In the genomic region with DNA sequence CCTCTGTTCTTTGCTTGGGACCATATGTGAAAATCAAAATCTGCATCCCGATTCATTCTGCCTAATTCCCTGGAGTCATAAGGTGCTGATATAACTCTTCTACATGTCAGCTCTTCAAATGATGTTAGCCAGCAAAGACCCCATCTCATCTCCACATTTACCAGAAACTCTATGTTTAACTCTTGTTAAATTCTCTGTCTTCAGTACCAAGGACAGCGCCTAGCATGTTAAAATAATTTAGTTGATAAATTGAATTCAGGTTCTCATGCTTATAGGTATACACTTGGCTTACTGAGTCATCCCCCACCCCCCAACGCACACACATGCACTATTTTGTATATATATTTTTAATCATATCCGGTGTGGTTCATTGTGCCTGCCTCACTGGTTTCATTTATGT, we compare ENCODE assay signal across 22 mouse cellular contexts.
DNase-seq lines count a peak whose midpoint lies in the region; ATAC-seq and TF ChIP-seq lines count a peak whose summit lies in the region.
"Had no signal": no experiment of that assay in that cellular context is flagged by ENCODE, and none has a peak within 500 bp of the region (broad histone marks: within the 10 kb centered on the region; RNA-seq: fewer than 3 reads in every experiment).

No protein-coding gene starts in this region.

- no peak for TF ChIP-seq CTCF in kidney, postnatal 0 days (IDR thresholded peaks at IDR 0.05; ENCODE audit: low read depth)
- no peak for TF ChIP-seq CTCF in kidney, adult 2 months (conservative IDR thresholded peaks at IDR 0.05; ENCODE audit: insufficient read depth, insufficient read length, low read depth, low read length)

- no peaks in the 10 kb centered on the region for H3K4me1 ChIP-seq in kidney, postnatal 0 days (replicated peaks; ENCODE audit: insufficient read depth, low read length)
- no peaks in the 10 kb centered on the region for H3K4me1 ChIP-seq in kidney, adult 2 months (ENCODE audit: control insufficient read depth, insufficient read depth, low read length)
- H3K4me1 ChIP-seq: heart, embryonic 10.5 days; limb, embryonic 12.5 days; liver, embryonic 15.5 days had no signal

- TF ChIP-seq POLR2A in kidney, adult 2 months (IDR thresholded peaks at IDR 0.05; ENCODE audit: low read depth, low read length), result no peak

- H3K27me3 ChIP-seq in kidney, postnatal 0 days (ENCODE audit: insufficient read depth, low read length), result no peaks in the 10 kb centered on the region
- H3K27me3 ChIP-seq in kidney, adult 2 months (replicated peaks; ENCODE audit: control insufficient read depth, insufficient read depth, low read length), result no peaks in the 10 kb centered on the region
- H3K27me3 ChIP-seq: limb, embryonic 12.5 days; liver, embryonic 15.5 days had no signal

- no peak overlapping the region for H3K27ac ChIP-seq in kidney, postnatal 0 days
- H3K27ac ChIP-seq in kidney, adult 2 months (ENCODE audit: insufficient read depth, low read depth, low read length), result no peak overlapping the region
- H3K27ac ChIP-seq: heart, embryonic 10.5 days; limb, embryonic 12.5 days; liver, embryonic 15.5 days had no signal

- no peaks in the 10 kb centered on the region for H3K9me3 ChIP-seq in kidney, postnatal 0 days (replicated peaks; ENCODE audit: low read length)
- H3K9me3 ChIP-seq: heart, embryonic 10.5 days; limb, embryonic 12.5 days; liver, embryonic 15.5 days had no signal

- no peak overlapping the region for H3K9ac ChIP-seq in kidney, postnatal 0 days (ENCODE audit: low read depth, low read length)
- H3K9ac ChIP-seq: limb, embryonic 12.5 days; liver, embryonic 15.5 days had no signal

- DNase-seq in kidney, postnatal 0 days (ENCODE audit: low spot score), result peak; percentile 45
- no peak for DNase-seq in kidney, adult 2 months
- DNase-seq in A20 (ENCODE audit: low read depth, low spot score), result peak; percentile 12
- DNase-seq in NIH3T3 (ENCODE audit: low read depth), result peak; percentile 42
- peak; percentile 68 for DNase-seq in forelimb bud, embryonic 11.5 days (ENCODE audit: low read depth, low spot score)
- DNase-seq in layer of hippocampus, adult 9-10 months (ENCODE audit: low spot score), result no peak
- no peak for DNase-seq in urinary bladder, postnatal 10 days (ENCODE audit: low spot score)
- DNase-seq: adrenal gland, adult 8-10 months; cerebellum, postnatal 36 days; gastrocnemius, postnatal 14 days; heart, postnatal 14 days; kidney, adult 9 months; lung, postnatal 36 days; thymus, adult 18-20 months had no signal

- H3K4me3 ChIP-seq in kidney, postnatal 0 days (replicated peaks; ENCODE audit: low read depth, low read length), result no peak overlapping the region
- H3K4me3 ChIP-seq in kidney, adult 2 months (ENCODE audit: insufficient read depth, low read depth, low read length), result no peak overlapping the region
- H3K4me3 ChIP-seq: erythroblast, embryonic 14.5 days; heart, embryonic 10.5 days; limb, embryonic 12.5 days; liver, embryonic 15.5 days had no signal

- no peak for ATAC-seq in kidney, postnatal 0 days (replicated peaks; ENCODE audit: low FRiP score, low read depth)
- ATAC-seq in erythroblast, adult 5-6 weeks (replicated peaks; ENCODE audit: low FRiP score, poor library complexity, severe bottlenecking), result no peak
- ATAC-seq: forebrain, embryonic 16.5 days; hindbrain, embryonic 16.5 days; midbrain, embryonic 16.5 days had no signal

- no peaks in the 10 kb centered on the region for H3K36me3 ChIP-seq in kidney, postnatal 0 days (ENCODE audit: insufficient read depth, low read length)
- H3K36me3 ChIP-seq in kidney, adult 2 months (ENCODE audit: control insufficient read depth, insufficient read depth, low read length), result no peaks in the 10 kb centered on the region
- H3K36me3 ChIP-seq: heart, embryonic 10.5 days; limb, embryonic 12.5 days; liver, embryonic 15.5 days had no signal

- 72% methylated on average over 4 of the region's 4 CpGs for WGBS in kidney, postnatal 0 days
- 74% methylated on average over 4 of the region's 4 CpGs for WGBS in kidney, adult 2 months

- H3K4me2 ChIP-seq in kidney, postnatal 0 days (ENCODE audit: low read length), result no peak overlapping the region
- H3K4me2 ChIP-seq: limb, embryonic 12.5 days; liver, embryonic 15.5 days had no signal

Comparison
In these comparisons a context has a peak if more than half of its experiments do, and no peak if none do; other contexts are left out.
1. DNase-seq: peak in kidney, postnatal 0 days (single experiment), A20 (single experiment), NIH3T3 (single experiment) and forelimb bud, embryonic 11.5 days (single experiment); none in kidney, adult 2 months (single experiment), layer of hippocampus, adult 9-10 months (single experiment) and urinary bladder, postnatal 10 days (single experiment).